Mouse (Mus musculus) liver, adult 2 months (tissue): ENCODE results near the gene 3110070M22Rik. TPM values are rescaled to one million over a fixed set of nuclear protein-coding genes. Genes with fewer than 3 reads are reported as not detected.

Experiments used
- DNase-seq: peaks from one replicate; pipeline ENCODE4 v3.0.0-alpha.2; 2011; ENCODE audit warnings: low read depth, low spot score; ENCODE audit errors: extremely low read depth
- H3K27ac ChIP-seq: fragments of 200-500 bp; replicated peaks from 2 replicates; pipeline ENCODE4 v1.5.1; 2012; ENCODE audit warnings: low read depth, mild to moderate bottlenecking, control low read depth, inconsistent platforms, low read length; ENCODE audit not compliant: insufficient read depth
- H3K27me3 ChIP-seq: fragments of 200-500 bp; 2 replicates; pipeline ENCODE4 v1.6.1; 2012; ENCODE audit warnings: mild to moderate bottlenecking, moderate library complexity, low read length, inconsistent platforms; ENCODE audit not compliant: control insufficient read depth, insufficient read depth
- H3K36me3 ChIP-seq: fragments of 200-500 bp; 2 replicates; pipeline ENCODE4 v1.6.1; 2012; ENCODE audit warnings: low read length, inconsistent platforms; ENCODE audit not compliant: control insufficient read depth, insufficient read depth
- H3K4me1 ChIP-seq: fragments of 200-500 bp; 2 replicates; pipeline ENCODE4 v1.6.1; 2011; ENCODE audit warnings: low read length; ENCODE audit not compliant: control insufficient read depth, insufficient read depth
- H3K4me3 ChIP-seq: fragments of 200-500 bp; 2 replicates; pipeline ENCODE4 v1.5.1; 2011; ENCODE audit warnings: low read depth, mild to moderate bottlenecking, control low read depth, low read length, moderate library complexity; ENCODE audit not compliant: insufficient read depth
- H3K79me2 ChIP-seq: fragments of 200-500 bp; 2 replicates; pipeline ENCODE4 v1.6.1; 2012; ENCODE audit warnings: inconsistent platforms, mild to moderate bottlenecking, low read length, moderate library complexity; ENCODE audit not compliant: control insufficient read depth, insufficient read depth
- H3K9ac ChIP-seq: fragments of 200-500 bp; 2 replicates; pipeline ENCODE4 v1.6.1; 2012; ENCODE audit warnings: low read depth, mild to moderate bottlenecking, control low read depth, inconsistent platforms, low read length
- CTCF ChIP-seq: fragments of 200-500 bp; IDR thresholded peaks from 2 replicates; pipeline ENCODE4 v1.5.1; 2011; ENCODE audit warnings: low read depth, low read length, control low read depth
- POLR2A ChIP-seq: fragments of 200-500 bp; IDR thresholded peaks from 2 replicates; pipeline ENCODE4 v1.6.1; 2011; ENCODE audit warnings: low read length, control low read depth; ENCODE audit not compliant: insufficient read depth; ENCODE audit errors: extremely low read depth
- WGBS: fragments of 180-500 bp; shearing (Covaris S2); methylation state at CpG from one replicate; pipeline ENCODE4 v1.1.7; 2018; 5-methylcytosine and 5-hydroxymethylcytosine counted together
- polyA plus RNA-seq: library from polyadenylated mRNA; depleted of rRNA; stranded (reverse); fragments of >200 nt; gene quantifications from 2 replicates; pipeline ENCODE4 v1.2.3, GENCODE M21; 2012; rRNA removed
- total RNA-seq: library from RNA; depleted of rRNA; stranded (reverse); fragments of >200 nt; gene quantifications from 2 replicates; pipeline ENCODE4 v1.2.3, GENCODE M21; 2014; rRNA removed

Gene 3110070M22Rik
- total and polyA plus RNA-seq, 2 experiments: 1.1 to 1.5 TPM

- Histone ChIP-seq H3K36me3 (peaks cover 56% of the 10 kb centered on the region), H3K4me1 (no peaks in the 10 kb centered on the region)
- no peak for DNase-seq
These were observed 45.9 kb downstream of the 3110070M22Rik start for GRCm38 (mm10) chr13:119442244-119442643.

More at GRCm38 (mm10) chr13:119442244-119442643, 45.9 kb downstream of the 3110070M22Rik start:
- Histone ChIP-seq H3K27me3 (no peaks in the 10 kb centered on the region), H3K27ac (no peak overlapping the region), H3K79me2 (no peaks in the 10 kb centered on the region; the same call in 1 of the 2 replicates), H3K9ac (no peak overlapping the region), H3K4me3 (no peak overlapping the region)
- 83% methylated on average over 1 of the region's 1 CpGs for WGBS
- TF ChIP-seq POLR2A (no peak), CTCF (no peak)

Other genes starting within 250 kb of the 3110070M22Rik start
- 40.9 and 51.3 TPM in 2 replicates for gene Paip1, start 59.8 kb downstream of the 3110070M22Rik start, total RNA-seq
- 11.4 and 12.2 TPM in 2 replicates for gene Paip1, start 59.8 kb downstream of the 3110070M22Rik start, polyA plus RNA-seq
- 25.9 and 27.1 TPM in 2 replicates for gene 4833420G17Rik, start 25.6 kb downstream of the 3110070M22Rik start, total RNA-seq
- 5.9 and 13.1 TPM in 2 replicates for gene 4833420G17Rik, start 25.6 kb downstream of the 3110070M22Rik start, polyA plus RNA-seq
- 13.4 and 14.2 TPM in 2 replicates for gene Tmem267, start 344 bp downstream of the 3110070M22Rik start, total RNA-seq
- 4.4 and 6.5 TPM in 2 replicates for gene Tmem267, start 344 bp downstream of the 3110070M22Rik start, polyA plus RNA-seq
- gene Ccl28, start 135.4 kb upstream of the 3110070M22Rik start, total RNA-seq: 0.18 and 0.20 TPM in 2 replicates
- gene Ccl28, start 135.4 kb upstream of the 3110070M22Rik start, polyA plus RNA-seq: not detected in 2 replicates
- 350 and 447 TPM in 2 replicates for gene Hmgcs1, start 202.0 kb upstream of the 3110070M22Rik start, total RNA-seq
- gene Hmgcs1, start 202.0 kb upstream of the 3110070M22Rik start, polyA plus RNA-seq: 99.8 and 112 TPM in 2 replicates